Mouse (Mus musculus) limb, embryonic 15.5 days (tissue): Measurements from ENCODE around the gene Drg2. TPM values are rescaled to one million over a fixed set of nuclear protein-coding genes. Genes with fewer than 3 reads are reported as not detected.
"Not testable (repeated sequence)": the region's sequence is repeated elsewhere in the genome, so short reads cannot be mapped to it uniquely, and the experiment has no call there.

Experiments used
- ATAC-seq: fragments of 200-750 bp; cut with Nextera tagmentation; 2 replicates; pipeline ENCODE4 v1.8.0; 2017; ENCODE audit warnings: low read depth, moderate TSS enrichment; ENCODE audit not compliant: insufficient number of reproducible peaks, low FRiP score, low TSS enrichment
- H3K27ac ChIP-seq: fragments of 300-500 bp; sonication (generic); 2 replicates; pipeline ENCODE4 v1.5.1; 2015; ENCODE audit warnings: moderate library complexity, mild to moderate bottlenecking, inconsistent platforms
- H3K27me3 ChIP-seq: fragments of 300-500 bp; sonication (generic); 2 replicates; pipeline ENCODE4 v1.6.1; 2015; ENCODE audit warnings: inconsistent platforms
- H3K36me3 ChIP-seq: fragments of 300-500 bp; sonication (generic); 2 replicates; pipeline ENCODE4 v1.6.1; 2015; ENCODE audit warnings: inconsistent platforms
- H3K4me1 ChIP-seq: fragments of 300-500 bp; sonication (generic); 2 replicates; pipeline ENCODE4 v1.6.1; 2015; ENCODE audit warnings: inconsistent platforms
- H3K4me2 ChIP-seq: fragments of 300-500 bp; sonication (generic); 2 replicates; pipeline ENCODE4 v1.6.1; 2015; ENCODE audit warnings: mild to moderate bottlenecking, inconsistent platforms
- H3K4me3 ChIP-seq: fragments of 300-500 bp; sonication (generic); 2 replicates; pipeline ENCODE4 v1.5.1; 2015; ENCODE audit warnings: mild to moderate bottlenecking, inconsistent platforms
- H3K9ac ChIP-seq: fragments of 300-500 bp; sonication (generic); 2 replicates; pipeline ENCODE4 v1.6.1; 2015; ENCODE audit warnings: inconsistent platforms
- H3K9me3 ChIP-seq: fragments of 300-500 bp; sonication (generic); 2 replicates; pipeline ENCODE4 v1.6.1; 2016; ENCODE audit warnings: inconsistent platforms
- WGBS: fragments of 180-500 bp; shearing (Covaris S2); methylation state at CpG from one replicate; pipeline ENCODE4 v1.1.7; 2015; 5-methylcytosine and 5-hydroxymethylcytosine counted together
- polyA plus RNA-seq: library from polyadenylated mRNA; unstranded; fragments of >200 nt; fragmentation: Nextera tagmentation; extraction: Ambion mirVana; gene quantifications from 2 replicates; pipeline ENCODE4 v1.2.1, GENCODE M21; 2015

The Drg2 gene
- polyA plus RNA-seq, 1 experiment from 2014 or later = 103 TPM

DNA sequence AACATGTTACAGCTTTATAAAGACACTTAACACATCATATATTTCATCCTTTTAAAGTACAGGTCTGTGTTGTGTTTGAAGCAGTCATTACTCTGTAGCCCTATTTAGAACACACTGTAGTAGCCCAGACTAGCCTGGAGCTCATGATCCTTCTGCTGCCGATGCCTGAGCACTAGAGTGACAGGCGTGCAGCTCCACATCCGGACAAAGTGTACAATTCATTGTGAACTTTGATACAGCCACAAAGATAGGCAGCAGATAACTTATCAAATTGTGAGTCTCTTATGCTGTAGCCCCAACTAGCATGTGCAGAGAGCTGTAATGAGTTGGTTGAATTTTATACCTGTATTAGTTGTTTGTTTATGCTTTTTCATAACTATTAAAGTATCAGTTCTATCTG lies 26.8 kb upstream of the Drg2 start:
- Histone ChIP-seq H3K9me3 (no peaks in the 10 kb centered on the region), H3K27me3 (no peaks in the 10 kb centered on the region), H3K4me2 (no peak overlapping the region), H3K4me3 (no peak overlapping the region), H3K27ac (no peak overlapping the region), H3K4me1 (no peaks in the 10 kb centered on the region), H3K9ac (no peak overlapping the region), H3K36me3 (peaks cover 38% of the 10 kb centered on the region)
- 91% methylated on average over 3 of the region's 3 CpGs for WGBS
- ATAC-seq = no peak

GRCm38 (mm10) chr11:60433501-60433900 lies 20.9 kb upstream of the Drg2 start:
- Histone ChIP-seq H3K27ac (no peak overlapping the region), H3K9me3 (no peaks in the 10 kb centered on the region), H3K4me2 (no peak overlapping the region), H3K9ac (no peak overlapping the region), H3K36me3 (peaks cover 64% of the 10 kb centered on the region), H3K4me3 (no peak overlapping the region), H3K27me3 (no peaks in the 10 kb centered on the region), H3K4me1 (no peaks in the 10 kb centered on the region)
- ATAC-seq = no peak

GRCm38 (mm10) chr11:60435133-60435532 lies 19.3 kb upstream of the Drg2 start:
- no peak overlapping the region for H3K27ac ChIP-seq
- no peak overlapping the region for H3K4me2 ChIP-seq
- H3K4me3 ChIP-seq = no peak overlapping the region
- no peaks in the 10 kb centered on the region for H3K27me3 ChIP-seq
- no peak for ATAC-seq
- no peaks in the 10 kb centered on the region for H3K9me3 ChIP-seq
- no peak overlapping the region for H3K9ac ChIP-seq
- H3K36me3 ChIP-seq = peaks cover 67% of the 10 kb centered on the region
- no peaks in the 10 kb centered on the region for H3K4me1 ChIP-seq
- WGBS = 77% methylated on average over 1 of the region's 1 CpGs

DNA sequence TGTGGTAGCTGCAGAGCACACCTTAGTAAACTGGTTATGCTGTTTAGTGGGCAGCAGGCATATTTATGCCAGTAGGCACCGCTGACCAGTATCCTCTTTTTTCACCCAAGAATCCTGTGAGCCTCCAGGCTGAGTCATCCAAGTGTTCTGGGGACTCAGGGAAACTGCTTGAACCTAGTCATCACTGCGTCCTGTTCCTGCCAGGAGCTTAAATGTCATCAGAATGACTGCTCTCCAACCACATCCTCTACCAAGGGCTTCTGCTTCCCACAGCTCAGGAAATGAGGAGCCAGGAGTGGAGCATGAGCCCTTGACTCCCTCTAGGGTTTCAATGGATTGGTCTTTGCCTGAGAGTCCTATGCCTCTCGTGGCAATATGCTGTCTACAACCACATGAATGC lies 17.8 kb upstream of the Drg2 start:
- Histone ChIP-seq H3K4me3 (no peak overlapping the region), H3K9ac (no peak overlapping the region), H3K9me3 (no peaks in the 10 kb centered on the region), H3K4me2 (no peak overlapping the region), H3K4me1 (no peaks in the 10 kb centered on the region), H3K27ac (no peak overlapping the region), H3K36me3 (peaks cover 81% of the 10 kb centered on the region), H3K27me3 (no peaks in the 10 kb centered on the region)
- ATAC-seq = no peak
- 90% methylated on average over 3 of the region's 3 CpGs for WGBS

DNA sequence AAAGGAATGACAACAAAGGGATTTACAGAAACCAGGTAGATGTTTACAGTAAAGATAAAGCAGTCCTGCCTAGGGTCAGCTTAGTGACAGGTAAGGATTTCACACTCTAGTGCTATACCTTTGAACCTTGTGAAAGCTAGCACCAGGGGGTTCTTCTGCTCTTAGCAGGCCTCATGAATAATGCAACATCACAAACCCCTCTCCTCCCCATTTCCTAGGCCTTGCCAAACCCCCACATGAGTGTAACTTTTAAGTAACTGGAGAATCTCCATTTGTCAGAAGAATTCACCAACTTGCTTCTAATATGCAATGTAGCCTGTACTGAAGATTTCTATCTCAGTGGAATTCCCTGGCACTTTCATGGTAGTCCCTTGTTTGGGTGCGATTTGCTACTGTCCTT lies 14.8 kb upstream of the Drg2 start:
- peaks cover 88% of the 10 kb centered on the region for H3K36me3 ChIP-seq
- H3K9ac ChIP-seq = not testable (repeated sequence)

GRCm38 (mm10) chr11:60440176-60440575 lies 14.2 kb upstream of the Drg2 start:
- Histone ChIP-seq H3K4me2 (no peak overlapping the region), H3K4me3 (no peak overlapping the region), H3K9ac (no peak overlapping the region), H3K27ac (no peak overlapping the region), H3K9me3 (no peaks in the 10 kb centered on the region), H3K36me3 (peaks cover 83% of the 10 kb centered on the region), H3K4me1 (no peaks in the 10 kb centered on the region), H3K27me3 (no peaks in the 10 kb centered on the region)
- ATAC-seq = no peak
- WGBS = 32% methylated on average over 7 of the region's 7 CpGs

More for the DNA sequence above, 14.8 kb upstream of the Drg2 start:
- H3K27me3 ChIP-seq, H3K4me2 ChIP-seq, H3K27ac ChIP-seq, ATAC-seq, H3K4me1 ChIP-seq, H3K9me3 ChIP-seq, H3K4me3 ChIP-seq: not testable (repeated sequence)
- 23% methylated on average over 1 of the region's 1 CpGs for WGBS

- no peaks in the 10 kb centered on the region for H3K4me1 ChIP-seq
- H3K9me3 ChIP-seq = no peaks in the 10 kb centered on the region
- ATAC-seq = no peak
- peaks cover 58% of the 10 kb centered on the region for H3K36me3 ChIP-seq
- no peak overlapping the region for H3K9ac ChIP-seq
- H3K4me2 ChIP-seq = no peak overlapping the region
- no peak overlapping the region for H3K27ac ChIP-seq
- H3K4me3 ChIP-seq = no peak overlapping the region
- 85% methylated on average over 6 of the region's 6 CpGs for WGBS
- H3K27me3 ChIP-seq = no peaks in the 10 kb centered on the region
These were observed 11.5 kb upstream of the Drg2 start for GRCm38 (mm10) chr11:60442896-60443295.

DNA sequence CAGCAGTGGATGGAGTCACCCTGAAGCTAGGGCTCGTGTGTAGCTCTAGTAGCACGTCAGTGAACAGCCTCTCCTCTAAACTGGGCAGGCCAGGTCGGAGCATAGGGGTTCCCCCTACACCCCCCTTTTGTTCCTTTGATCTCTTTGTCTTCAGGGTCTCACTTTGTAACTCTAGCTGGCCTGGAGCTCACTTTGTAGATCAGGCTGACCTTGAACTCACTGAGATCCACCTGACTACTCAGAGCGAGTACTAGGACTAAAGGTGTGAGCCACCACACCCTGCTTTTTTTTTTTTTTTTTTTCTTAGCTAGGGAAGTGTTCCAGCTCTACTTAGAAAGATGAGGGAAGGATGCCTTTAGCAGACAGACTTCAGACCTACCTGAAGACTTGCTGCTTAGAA lies 10.4 kb upstream of the Drg2 start:
- WGBS = 86% methylated on average over 4 of the region's 4 CpGs
- Histone ChIP-seq H3K36me3 (peaks cover 48% of the 10 kb centered on the region), H3K9me3 (no peaks in the 10 kb centered on the region), H3K4me1 (no peaks in the 10 kb centered on the region), H3K4me2 (no peak overlapping the region), H3K4me3 (no peak overlapping the region), H3K9ac (no peak overlapping the region), H3K27ac (no peak overlapping the region), H3K27me3 (no peaks in the 10 kb centered on the region)
- no peak for ATAC-seq

GRCm38 (mm10) chr11:60454745-60455087 lies 325 bp downstream of the Drg2 start:
- no peak for ATAC-seq
- H3K4me1 ChIP-seq = peaks cover 16% of the 10 kb centered on the region
- WGBS = 0% methylated on average over 17 of the region's 17 CpGs
- peak overlapping the region; percentile 81 for H3K27ac ChIP-seq
- H3K9ac ChIP-seq = peak overlapping the region; percentile 82
- H3K4me3 ChIP-seq = peak overlapping the region; percentile 67
- H3K9me3 ChIP-seq = no peaks in the 10 kb centered on the region
- H3K4me2 ChIP-seq = peak overlapping the region; percentile 80
- peaks cover 38% of the 10 kb centered on the region for H3K36me3 ChIP-seq
- H3K27me3 ChIP-seq = no peaks in the 10 kb centered on the region

GRCm38 (mm10) chr11:60457973-60458372 lies 3.6 kb downstream of the Drg2 start:
- Histone ChIP-seq H3K4me3 (no peak overlapping the region), H3K4me1 (peaks cover 16% of the 10 kb centered on the region), H3K4me2 (no peak overlapping the region), H3K27ac (no peak overlapping the region), H3K36me3 (peaks cover 70% of the 10 kb centered on the region), H3K27me3 (no peaks in the 10 kb centered on the region), H3K9ac (no peak overlapping the region), H3K9me3 (no peaks in the 10 kb centered on the region)
- ATAC-seq = no peak
- WGBS = 97% methylated on average over 1 of the region's 1 CpGs

DNA sequence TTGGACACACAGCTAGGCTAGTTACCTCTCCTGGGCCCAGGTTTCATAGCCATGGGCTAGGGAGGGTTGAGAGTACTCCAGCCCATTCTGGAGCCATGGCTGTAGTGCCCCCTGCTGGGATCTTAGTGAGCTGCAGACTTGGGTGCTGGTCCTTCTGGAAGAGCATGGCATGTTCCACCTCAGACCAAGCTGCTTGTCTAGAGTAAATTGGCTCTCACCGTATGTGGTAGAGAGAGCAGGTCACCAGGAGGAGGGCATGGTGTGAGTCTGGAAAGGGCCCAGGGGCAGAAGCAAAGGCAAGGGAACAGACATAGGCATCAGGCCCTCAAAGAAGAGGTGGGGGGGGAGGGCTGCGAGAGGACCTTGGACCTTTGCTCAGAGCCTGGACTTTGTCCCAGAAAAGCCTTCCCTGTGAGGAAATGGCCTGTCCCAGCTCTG lies 11.6 kb downstream of the Drg2 start:
- Histone ChIP-seq H3K4me2 (no peak overlapping the region), H3K9me3 (no peaks in the 10 kb centered on the region), H3K4me3 (no peak overlapping the region), H3K27me3 (no peaks in the 10 kb centered on the region), H3K9ac (no peak overlapping the region), H3K27ac (no peak overlapping the region), H3K4me1 (no peaks in the 10 kb centered on the region), H3K36me3 (peaks cover 94% of the 10 kb centered on the region)
- ATAC-seq = no peak
- 79% methylated on average over 2 of the region's 2 CpGs for WGBS

- no peaks in the 10 kb centered on the region for H3K27me3 ChIP-seq
- no peak within 1 kb of the TSS for H3K9ac ChIP-seq
- no peak within 1 kb of the TSS for H3K27ac ChIP-seq
- peaks cover 64% of the 10 kb centered on the region for H3K36me3 ChIP-seq
- ATAC-seq = no peak
- no peak within 1 kb of the TSS for H3K4me3 ChIP-seq
- H3K9me3 ChIP-seq = no peaks in the 10 kb centered on the region
- no peak within 1 kb of the TSS for H3K4me2 ChIP-seq
- 89% methylated on average over 3 of the region's 3 CpGs for WGBS
- H3K4me1 ChIP-seq = no peaks in the 10 kb centered on the region
These were observed 14.6 kb downstream of the Drg2 start, which contains the start of gene Myo15 for GRCm38 (mm10) chr11:60469039-60469438. Gene Myo15 (plus strand): TSS chr11:60469339.

DNA sequence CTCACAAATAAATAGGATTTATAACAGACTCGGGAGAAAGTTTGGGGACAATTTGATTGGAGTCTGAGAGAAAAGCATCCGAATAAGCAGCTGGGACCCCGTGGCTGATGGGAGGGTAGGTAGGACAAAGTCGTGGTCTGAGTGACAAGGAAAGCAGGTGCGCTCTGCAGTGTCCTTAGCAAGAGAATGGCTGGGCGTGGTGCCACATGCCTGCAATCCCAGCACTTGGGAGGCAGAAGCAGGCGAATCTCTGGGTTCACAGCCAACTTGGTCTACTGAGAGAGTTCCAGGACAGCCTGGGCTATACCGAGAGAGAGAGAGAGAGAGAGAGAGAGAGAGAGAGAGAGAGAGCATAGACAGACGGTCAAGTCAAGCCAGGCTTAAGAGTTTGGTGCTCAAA lies 16.4 kb downstream of the Drg2 start:
- H3K27me3 ChIP-seq = no peaks in the 10 kb centered on the region
- 76% methylated on average over 9 of the region's 9 CpGs for WGBS
- no peak overlapping the region for H3K27ac ChIP-seq
- no peak overlapping the region for H3K4me2 ChIP-seq
- peaks cover 46% of the 10 kb centered on the region for H3K36me3 ChIP-seq
- H3K9me3 ChIP-seq = no peaks in the 10 kb centered on the region
- no peak for ATAC-seq
- H3K4me3 ChIP-seq = no peak overlapping the region
- H3K9ac ChIP-seq = no peak overlapping the region
- H3K4me1 ChIP-seq = peaks cover 4% of the 10 kb centered on the region; the same call in 1 of the 2 replicates
